Mouse (Mus musculus): ENCODE measurements around the gene Dnajc1. TPM values are rescaled to one million over a fixed set of nuclear protein-coding genes. Genes with fewer than 3 reads are reported as not detected.

Dnajc1 gene
- total RNA-seq, 1 experiment: 16.4 TPM

- peaks cover 6% of the 10 kb centered on the region for H3K36me3 ChIP-seq (ENCODE audit: control insufficient read depth, insufficient read depth, low read length, poor library complexity, severe bottlenecking)
- H3K9ac ChIP-seq (ENCODE audit: insufficient read depth, low read depth, low read length, poor library complexity, severe bottlenecking): no peak overlapping the region
- peaks cover 2 to 4% of the 10 kb centered on the region in 2 experiments; a peak in 2 of 4 replicates for H3K4me1 ChIP-seq (ENCODE audit: control insufficient read depth in 2 of 2, insufficient read depth in 2 of 2, low read length in 2 of 2, poor library complexity in 1 of 2)
- no peak for TF ChIP-seq ZC3H11A (IDR thresholded peaks at IDR 0.05; ENCODE audit: borderline replicate concordance, low read depth, low read length)
- TF ChIP-seq CHD2 (IDR thresholded peaks at IDR 0.05; ENCODE audit: low read depth, low read length): no peak
- TF ChIP-seq ZNF384 (IDR thresholded peaks at IDR 0.05; ENCODE audit: low read depth, low read length): no peak
- no peak for TF ChIP-seq HCFC1 (IDR thresholded peaks at IDR 0.05; ENCODE audit: borderline replicate concordance, insufficient read depth, low read length)
- TF ChIP-seq MAFK (IDR thresholded peaks at IDR 0.05; ENCODE audit: insufficient read depth, low read depth, low read length): no peak
- DNase-seq (ENCODE audit: low read depth, low spot score): no peak
- no peaks in the 10 kb centered on the region for H3K9me3 ChIP-seq (ENCODE audit: control insufficient read depth, insufficient read depth, low read depth, low read length)
- in situ Hi-C loops (cut with MboI; ENCODE audit: low sequenced_read_pairs in 2 of 2, unreplicated experiment in 2 of 2): no loop called here
- no peak overlapping the region for H3K4me3 ChIP-seq (ENCODE audit: insufficient read depth in 1 of 2, low read depth in 1 of 2, low read length in 2 of 2, poor library complexity in 1 of 2, severe bottlenecking in 1 of 2)
- no peak overlapping the region for H3K27ac ChIP-seq (ENCODE audit: insufficient read depth, low read depth, low read length, poor library complexity, severe bottlenecking)
Measured at GRCm38 (mm10) chr2:18181631-18182030, 211.0 kb downstream of the Dnajc1 start.

DNA sequence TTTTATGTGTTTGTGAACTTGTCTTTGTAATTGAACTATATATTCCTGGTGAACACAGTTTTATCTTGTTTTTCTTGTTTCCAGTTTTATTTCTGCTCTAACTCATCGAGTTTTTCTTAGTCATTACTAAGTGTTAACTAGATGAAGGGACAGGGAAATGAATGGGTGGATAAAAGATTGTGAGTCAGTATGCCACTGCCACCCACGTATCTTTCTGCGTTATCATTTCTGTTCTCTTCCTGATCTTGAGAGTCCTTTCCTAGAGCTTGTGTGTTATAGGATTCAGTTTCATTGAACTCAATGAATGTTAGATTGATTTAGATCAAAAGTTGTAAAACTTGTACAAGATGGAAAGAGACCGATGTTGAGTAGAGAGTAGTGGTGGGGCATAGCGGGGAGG, 212.3 kb downstream of the Dnajc1 start:
- H3K27ac ChIP-seq (ENCODE audit: insufficient read depth, low read depth, low read length, poor library complexity, severe bottlenecking): no peak overlapping the region
- no peaks in the 10 kb centered on the region for H3K4me1 ChIP-seq (ENCODE audit: control insufficient read depth in 2 of 2, insufficient read depth in 2 of 2, low read length in 2 of 2, poor library complexity in 1 of 2)
- no peak overlapping the region for H3K4me3 ChIP-seq (ENCODE audit: insufficient read depth in 1 of 2, low read depth in 1 of 2, low read length in 2 of 2, poor library complexity in 1 of 2, severe bottlenecking in 1 of 2)
- in situ Hi-C loops (cut with MboI; ENCODE audit: low sequenced_read_pairs in 2 of 2, unreplicated experiment in 2 of 2): no loop called here
- DNase-seq (ENCODE audit: low read depth, low spot score): no peak
- TF ChIP-seq MAFK (IDR thresholded peaks at IDR 0.05; ENCODE audit: insufficient read depth, low read depth, low read length): no peak
- TF ChIP-seq HCFC1 (IDR thresholded peaks at IDR 0.05; ENCODE audit: borderline replicate concordance, insufficient read depth, low read length): no peak
- no peak for TF ChIP-seq ZC3H11A (IDR thresholded peaks at IDR 0.05; ENCODE audit: borderline replicate concordance, low read depth, low read length)
- TF ChIP-seq ZNF384 (IDR thresholded peaks at IDR 0.05; ENCODE audit: low read depth, low read length): no peak
- TF ChIP-seq CHD2 (IDR thresholded peaks at IDR 0.05; ENCODE audit: low read depth, low read length): no peak
- no peaks in the 10 kb centered on the region for H3K9me3 ChIP-seq (ENCODE audit: control insufficient read depth, insufficient read depth, low read depth, low read length)
- H3K36me3 ChIP-seq (ENCODE audit: control insufficient read depth, insufficient read depth, low read length, poor library complexity, severe bottlenecking): peaks cover 6% of the 10 kb centered on the region
- H3K9ac ChIP-seq (ENCODE audit: insufficient read depth, low read depth, low read length, poor library complexity, severe bottlenecking): no peak overlapping the region

DNA sequence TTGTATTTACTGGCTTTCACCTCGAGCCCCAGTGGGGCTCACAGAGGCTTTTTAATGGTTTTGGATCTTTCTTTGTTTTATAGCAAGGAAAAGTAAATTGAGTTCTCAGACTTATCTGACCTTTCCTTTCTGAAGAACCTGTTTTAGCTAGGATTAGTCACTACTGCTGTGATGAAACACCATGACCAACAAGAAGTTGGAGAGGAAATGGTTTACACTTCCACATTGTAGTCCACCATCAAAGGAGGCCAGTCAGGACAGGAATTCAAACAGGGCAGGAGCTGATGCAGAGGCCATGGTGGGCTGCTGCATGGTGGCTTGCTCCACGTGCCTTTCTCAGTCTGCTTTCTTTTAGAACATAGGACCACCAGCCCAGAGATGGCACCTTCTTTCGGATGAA, 216.4 kb downstream of the Dnajc1 start:
- Histone ChIP-seq H3K4me3 (ENCODE audit: insufficient read depth in 1 of 2, low read depth in 1 of 2, low read length in 2 of 2, poor library complexity in 1 of 2, severe bottlenecking in 1 of 2) (no peak overlapping the region), H3K9ac (ENCODE audit: insufficient read depth, low read depth, low read length, poor library complexity, severe bottlenecking) (no peak overlapping the region), H3K36me3 (ENCODE audit: control insufficient read depth, insufficient read depth, low read length, poor library complexity, severe bottlenecking) (peaks cover 6% of the 10 kb centered on the region), H3K27ac (ENCODE audit: insufficient read depth, low read depth, low read length, poor library complexity, severe bottlenecking) (no peak overlapping the region), H3K4me1 (ENCODE audit: control insufficient read depth in 2 of 2, insufficient read depth in 2 of 2, low read length in 2 of 2, poor library complexity in 1 of 2) (no peaks in the 10 kb centered on the region), H3K9me3 (ENCODE audit: control insufficient read depth, insufficient read depth, low read depth, low read length) (no peaks in the 10 kb centered on the region)
- DNase-seq (ENCODE audit: low read depth, low spot score): no peak
- in situ Hi-C loops (cut with MboI; ENCODE audit: low sequenced_read_pairs in 2 of 2, unreplicated experiment in 2 of 2): no loop called here
- TF ChIP-seq ZC3H11A (IDR thresholded peaks at IDR 0.05; ENCODE audit: borderline replicate concordance, low read depth, low read length) (no peak), CHD2 (IDR thresholded peaks at IDR 0.05; ENCODE audit: low read depth, low read length) (no peak), HCFC1 (IDR thresholded peaks at IDR 0.05; ENCODE audit: borderline replicate concordance, insufficient read depth, low read length) (no peak), MAFK (IDR thresholded peaks at IDR 0.05; ENCODE audit: insufficient read depth, low read depth, low read length) (no peak), ZNF384 (IDR thresholded peaks at IDR 0.05; ENCODE audit: low read depth, low read length) (no peak)

DNA sequence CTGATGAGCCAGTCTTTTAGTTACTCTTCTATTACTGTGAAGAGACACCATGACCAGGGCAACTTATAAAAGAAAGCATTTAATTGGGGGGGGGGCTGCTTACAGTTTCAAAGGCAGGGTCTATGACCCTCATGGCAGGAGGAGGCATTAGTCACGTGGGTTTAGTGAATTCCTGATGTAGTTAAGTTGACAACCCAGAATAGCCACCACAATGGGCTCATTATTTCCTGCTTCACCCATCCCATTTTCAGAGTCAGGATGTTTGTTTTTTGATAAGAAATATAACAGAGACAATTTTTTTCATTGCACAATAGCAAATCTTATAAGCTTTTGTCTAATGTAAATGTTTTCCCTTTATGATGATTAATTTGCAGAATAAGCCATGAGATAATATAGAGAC, 217.4 kb downstream of the Dnajc1 start:
- TF ChIP-seq MAFK (IDR thresholded peaks at IDR 0.05; ENCODE audit: insufficient read depth, low read depth, low read length) (no peak), HCFC1 (IDR thresholded peaks at IDR 0.05; ENCODE audit: borderline replicate concordance, insufficient read depth, low read length) (no peak), ZNF384 (IDR thresholded peaks at IDR 0.05; ENCODE audit: low read depth, low read length) (no peak), ZC3H11A (IDR thresholded peaks at IDR 0.05; ENCODE audit: borderline replicate concordance, low read depth, low read length) (no peak), CHD2 (IDR thresholded peaks at IDR 0.05; ENCODE audit: low read depth, low read length) (no peak)
- Histone ChIP-seq H3K27ac (ENCODE audit: insufficient read depth, low read depth, low read length, poor library complexity, severe bottlenecking) (no peak overlapping the region), H3K4me1 (ENCODE audit: control insufficient read depth in 2 of 2, insufficient read depth in 2 of 2, low read length in 2 of 2, poor library complexity in 1 of 2) (no peaks in the 10 kb centered on the region), H3K9me3 (ENCODE audit: control insufficient read depth, insufficient read depth, low read depth, low read length) (no peaks in the 10 kb centered on the region), H3K36me3 (ENCODE audit: control insufficient read depth, insufficient read depth, low read length, poor library complexity, severe bottlenecking) (peaks cover 5% of the 10 kb centered on the region), H3K4me3 (ENCODE audit: insufficient read depth in 1 of 2, low read depth in 1 of 2, low read length in 2 of 2, poor library complexity in 1 of 2, severe bottlenecking in 1 of 2) (no peak overlapping the region), H3K9ac (ENCODE audit: insufficient read depth, low read depth, low read length, poor library complexity, severe bottlenecking) (no peak overlapping the region)
- in situ Hi-C loops (cut with MboI; ENCODE audit: low sequenced_read_pairs in 2 of 2, unreplicated experiment in 2 of 2): no loop called here
- no peak for DNase-seq (ENCODE audit: low read depth, low spot score)

All from ES-E14 (cell line).